8 mouse cellular contexts compared by ENCODE assay signal in genomic region chr5:89881425-89881824, GRCm38 (mm10). TPM values are rescaled to one million over a fixed set of nuclear protein-coding genes. Genes with fewer than 3 reads are reported as not detected.
A peak's percentile ranks its signal among the peaks of the same experiment; 100 is the strongest.
DNase-seq lines count a peak whose midpoint lies in the region; ATAC-seq lines count a peak whose summit lies in the region.

No protein-coding gene starts in this region.

- intact Hi-C loops in heart, postnatal 14 days (cut with DNase I) = no loop called here

- no peaks in the 10 kb centered on the region for H3K36me3 ChIP-seq in heart, embryonic 14.5 days (ENCODE audit: control insufficient read depth, insufficient read depth, low read length)
- no peaks in the 10 kb centered on the region for H3K36me3 ChIP-seq in embryonic facial prominence, embryonic 14.5 days (ENCODE audit: control insufficient read depth, insufficient read depth, low read length)
- no peaks in the 10 kb centered on the region for H3K36me3 ChIP-seq in intestine, embryonic 15.5 days
- no peaks in the 10 kb centered on the region for H3K36me3 ChIP-seq in midbrain, embryonic 14.5 days (ENCODE audit: control insufficient read depth, insufficient read depth, low read length)

- H3K27ac ChIP-seq in heart, embryonic 14.5 days (replicated peaks in 1 of 2; ENCODE audit: control insufficient read depth in 1 of 2, insufficient read depth in 1 of 2, low read depth in 2 of 2, low read length in 2 of 2) = 0 out of 4 replicates have a peak overlapping the region, but pooled peaks of 1 of the 2 experiments have one; percentile 62
- no peak overlapping the region for H3K27ac ChIP-seq in embryonic facial prominence, embryonic 14.5 days (replicated peaks; ENCODE audit: low read depth, low read length)
- no peak overlapping the region for H3K27ac ChIP-seq in intestine, embryonic 15.5 days
- H3K27ac ChIP-seq in midbrain, embryonic 14.5 days (replicated peaks; ENCODE audit: low read depth, low read length) = no peak overlapping the region

- H3K9ac ChIP-seq in heart, embryonic 14.5 days (ENCODE audit: low read length) = peak overlapping the region; percentile 83
- peak overlapping the region; percentile 80 for H3K9ac ChIP-seq in embryonic facial prominence, embryonic 14.5 days (ENCODE audit: low read depth, low read length)
- no peak overlapping the region for H3K9ac ChIP-seq in intestine, embryonic 15.5 days
- H3K9ac ChIP-seq in midbrain, embryonic 14.5 days (replicated peaks; ENCODE audit: low read length) = no peak overlapping the region

- H3K9me3 ChIP-seq in heart, embryonic 14.5 days (ENCODE audit: control insufficient read depth, low read length) = peaks cover 4% of the 10 kb centered on the region; the same call in 1 of the 2 replicates
- 0 out of 2 replicates have a peak, but pooled peaks cover 5% of the 10 kb centered on the region for H3K9me3 ChIP-seq in embryonic facial prominence, embryonic 14.5 days (ENCODE audit: control insufficient read depth, low read length)
- H3K9me3 ChIP-seq in intestine, embryonic 15.5 days = no peaks in the 10 kb centered on the region
- no peaks in the 10 kb centered on the region for H3K9me3 ChIP-seq in midbrain, embryonic 14.5 days (ENCODE audit: control insufficient read depth, low read length)

- peak overlapping the region; percentile 100 for H3K4me2 ChIP-seq in heart, embryonic 14.5 days (ENCODE audit: low read length)
- peak overlapping the region; percentile 99 for H3K4me2 ChIP-seq in embryonic facial prominence, embryonic 14.5 days (ENCODE audit: low read depth, low read length)
- peak overlapping the region; percentile 100 for H3K4me2 ChIP-seq in intestine, embryonic 15.5 days (replicated peaks)
- peak overlapping the region; percentile 100 for H3K4me2 ChIP-seq in midbrain, embryonic 14.5 days (ENCODE audit: low read length)

- peak overlapping the region in 1 of 2 experiments; percentile 71; a peak in 2 of 4 replicates for H3K4me3 ChIP-seq in heart, embryonic 14.5 days (ENCODE audit: control insufficient read depth in 1 of 2, insufficient read depth in 1 of 2, low read depth in 1 of 2, low read length in 2 of 2)
- peak overlapping the region; percentile 74 for H3K4me3 ChIP-seq in embryonic facial prominence, embryonic 14.5 days (ENCODE audit: low read depth, low read length)
- H3K4me3 ChIP-seq in intestine, embryonic 15.5 days (replicated peaks) = no peak overlapping the region
- H3K4me3 ChIP-seq in midbrain, embryonic 14.5 days (replicated peaks; ENCODE audit: low read depth, low read length) = peak overlapping the region; percentile 72

- H3K27me3 ChIP-seq in heart, embryonic 14.5 days (ENCODE audit: control insufficient read depth, insufficient read depth, low read length) = no peaks in the 10 kb centered on the region
- H3K27me3 ChIP-seq in embryonic facial prominence, embryonic 14.5 days (replicated peaks; ENCODE audit: control insufficient read depth, insufficient read depth, low read length) = no peaks in the 10 kb centered on the region
- H3K27me3 ChIP-seq in intestine, embryonic 15.5 days (replicated peaks) = no peaks in the 10 kb centered on the region
- no peaks in the 10 kb centered on the region for H3K27me3 ChIP-seq in midbrain, embryonic 14.5 days (ENCODE audit: control insufficient read depth, insufficient read depth, low read length)

- WGBS in heart, embryonic 14.5 days = 29% methylated on average over 4 of the region's 4 CpGs
- WGBS in embryonic facial prominence, embryonic 14.5 days = 38% methylated on average over 4 of the region's 4 CpGs
- WGBS in intestine, embryonic 15.5 days = 46% methylated on average over 4 of the region's 4 CpGs
- 40% methylated on average over 4 of the region's 4 CpGs for WGBS in midbrain, embryonic 14.5 days

- no peak for DNase-seq in heart, postnatal 14 days
- no peak for DNase-seq in embryonic facial prominence, embryonic 14.5 days (ENCODE audit: low spot score)
- DNase-seq in midbrain, embryonic 14.5 days = no peak
- DNase-seq in frontal cortex, postnatal 14 days (ENCODE audit: low spot score in 2 of 2) = no peak
- no peak for DNase-seq in right cerebral cortex, postnatal 36 days (ENCODE audit: low spot score in 2 of 2)
- DNase-seq in gastrocnemius, postnatal 25 days = no peak

- ATAC-seq in heart, embryonic 14.5 days (ENCODE audit: insufficient number of reproducible peaks, insufficient read depth, low FRiP score, low read depth) = no peak
- ATAC-seq in embryonic facial prominence, embryonic 14.5 days (ENCODE audit: low read depth) = no peak
- no peak for ATAC-seq in intestine, embryonic 15.5 days
- no peak for ATAC-seq in midbrain, embryonic 14.5 days (ENCODE audit: low FRiP score, low TSS enrichment)

- peaks cover 0 to 6% of the 10 kb centered on the region in 2 experiments; a peak in 1 of 4 replicates for H3K4me1 ChIP-seq in heart, embryonic 14.5 days (ENCODE audit: control insufficient read depth in 2 of 2, insufficient read depth in 2 of 2, low read length in 2 of 2)
- H3K4me1 ChIP-seq in embryonic facial prominence, embryonic 14.5 days (ENCODE audit: control insufficient read depth, insufficient read depth, low read length) = peaks cover 7% of the 10 kb centered on the region; the same call in 1 of the 2 replicates
- H3K4me1 ChIP-seq in intestine, embryonic 15.5 days (replicated peaks) = peaks cover 8% of the 10 kb centered on the region
- peaks cover 9% of the 10 kb centered on the region for H3K4me1 ChIP-seq in midbrain, embryonic 14.5 days (ENCODE audit: control insufficient read depth, insufficient read depth, low read length)

RNA-seq across cellular contexts. Expression of gene Adamts3, which starts 1.7 kb away (rescaled TPM):
- 4.0 and 4.8 TPM in 2 replicates for polyA plus RNA-seq in heart, embryonic 14.5 days (2014; fragmentation: Nextera tagmentation; extraction: Ambion mirVana)
- 1 to 10 TPM; 8.1 to 8.9 TPM for total RNA-seq in heart, postnatal 14 days (2021)
- polyA plus RNA-seq in embryonic facial prominence, embryonic 14.5 days (2014; fragmentation: Nextera tagmentation; extraction: Ambion mirVana) = 5.6 and 6.5 TPM in 2 replicates
- 2.0 TPM in 2 replicates for polyA plus RNA-seq in intestine, embryonic 15.5 days (2015; fragmentation: Nextera tagmentation; extraction: Ambion mirVana)
- 3.4 and 3.9 TPM in 2 replicates for polyA plus RNA-seq in midbrain, embryonic 14.5 days (2014; fragmentation: Nextera tagmentation; extraction: Ambion mirVana)
- 1 to 10 TPM; 1.6 to 4.0 TPM for total RNA-seq in gastrocnemius, postnatal 25 days (2021)

Comparison
In these comparisons a context has a peak if more than half of its experiments do, and no peak if none do; other contexts are left out.
1. H3K9ac ChIP-seq: peak in heart, embryonic 14.5 days (single experiment) and embryonic facial prominence, embryonic 14.5 days (single experiment); none in intestine, embryonic 15.5 days (single experiment) and midbrain, embryonic 14.5 days (single experiment).
2. Peak in every context shown above with its lines, with median percentiles within 50 percentile points of each other: H3K4me2 ChIP-seq.